Mouse (Mus musculus) small intestine, adult 2 months (tissue): ENCODE data around the gene Fbxo42.

Source experiments
- CTCF ChIP-seq: fragments of 200-500 bp; IDR thresholded peaks from 2 replicates; pipeline ENCODE4 v1.5.1; 2012; ENCODE audit warnings: low read depth, mild to moderate bottlenecking, control low read depth, inconsistent platforms, low read length, moderate library complexity, mixed read lengths; ENCODE audit not compliant: insufficient replicate concordance, insufficient read length; ENCODE audit errors: extremely low read depth
- POLR2A ChIP-seq: fragments of 200-500 bp; IDR thresholded peaks from 2 replicates; pipeline ENCODE4 v1.6.1; 2012; ENCODE audit warnings: low read depth, mild to moderate bottlenecking, control low read depth, inconsistent platforms, low read length, moderate library complexity

DNA sequence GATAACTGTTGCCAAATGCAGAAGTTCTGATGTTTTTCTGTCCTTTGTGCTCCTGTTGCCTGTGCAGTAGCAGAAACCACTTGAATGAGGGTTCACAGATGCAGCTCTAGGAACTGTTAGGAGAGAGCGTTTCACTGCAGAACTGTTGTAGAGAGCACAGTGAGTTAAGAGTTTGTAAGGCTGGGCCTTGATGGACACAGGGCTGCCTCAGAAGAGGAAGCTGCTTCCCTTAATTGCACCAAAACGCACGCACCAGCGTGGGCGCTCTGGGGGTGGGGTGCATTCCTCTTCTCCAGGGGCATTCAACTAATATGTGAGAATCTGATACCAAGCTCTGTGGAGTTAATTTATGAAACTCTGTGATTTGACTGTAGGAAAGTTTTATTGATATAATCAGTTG lies 12.0 kb downstream of the Fbxo42 start:
- TF ChIP-seq CTCF = no peak
- no peak for TF ChIP-seq POLR2A
